Comparison of ENCODE assay signal across 7 mouse cellular contexts in the genomic region with DNA sequence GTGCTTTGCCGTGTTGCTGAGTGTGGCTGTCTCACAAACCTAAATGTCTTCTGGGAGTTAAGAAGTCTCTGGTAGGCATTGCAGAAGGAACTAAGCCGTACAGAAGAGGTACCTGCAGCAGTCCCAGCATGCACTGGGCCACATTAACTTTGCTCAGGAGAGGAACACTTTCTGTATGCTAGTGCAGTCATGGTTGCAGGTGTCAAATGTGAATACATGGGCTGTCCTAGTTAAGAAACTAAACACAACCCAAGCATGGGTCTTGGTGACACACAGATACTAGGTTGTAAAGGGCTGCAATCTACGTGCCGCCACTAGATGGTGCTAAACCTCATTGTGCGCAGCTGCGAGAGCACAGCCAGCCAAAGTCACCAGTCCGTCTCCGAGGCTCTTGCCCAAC. TPM values are rescaled to one million over a fixed set of nuclear protein-coding genes. Genes with fewer than 3 reads are reported as not detected.
DNase-seq lines count a peak whose midpoint lies in the region; ATAC-seq and TF ChIP-seq lines count a peak whose summit lies in the region.

No protein-coding gene starts in this region.

- ATAC-seq in CD4-positive, CD25-positive, alpha-beta regulatory T cell, adult 4 months, result peak; percentile 76
- peak; percentile 26; the same call in 1 of the 2 replicates for ATAC-seq in forebrain, embryonic 16.5 days
- ATAC-seq in lung, embryonic 14.5 days (ENCODE audit: insufficient read depth), result no peak

- no peak overlapping the region for H3K4me3 ChIP-seq in forebrain, embryonic 16.5 days (replicated peaks; ENCODE audit: low read length)
- no peak overlapping the region for H3K4me3 ChIP-seq in lung, embryonic 14.5 days (ENCODE audit: low read depth, low read length)

- H3K27me3 ChIP-seq in forebrain, embryonic 16.5 days (replicated peaks; ENCODE audit: control insufficient read depth, insufficient read depth, low read length), result no peaks in the 10 kb centered on the region
- no peaks in the 10 kb centered on the region for H3K27me3 ChIP-seq in lung, embryonic 14.5 days (ENCODE audit: insufficient read depth, low read length)

- H3K9me3 ChIP-seq in forebrain, embryonic 16.5 days (ENCODE audit: control insufficient read depth, low read length), result no peaks in the 10 kb centered on the region
- no peaks in the 10 kb centered on the region for H3K9me3 ChIP-seq in lung, embryonic 14.5 days (ENCODE audit: low read depth, low read length)

- no peaks in the 10 kb centered on the region for H3K4me1 ChIP-seq in forebrain, embryonic 16.5 days (replicated peaks; ENCODE audit: control insufficient read depth, insufficient read depth, low read length)
- H3K4me1 ChIP-seq in lung, embryonic 14.5 days (ENCODE audit: insufficient read depth), result no peaks in the 10 kb centered on the region

- peaks cover 14% of the 10 kb centered on the region for H3K36me3 ChIP-seq in forebrain, embryonic 16.5 days (ENCODE audit: control insufficient read depth, insufficient read depth)
- peaks cover 24% of the 10 kb centered on the region for H3K36me3 ChIP-seq in lung, embryonic 14.5 days (ENCODE audit: insufficient read depth)

- peak; percentile 69 for DNase-seq in layer of hippocampus, adult 11-12 months (ENCODE audit: low spot score)
- no peak for DNase-seq in layer of hippocampus, adult 9-10 months (ENCODE audit: low spot score)
- peak; percentile 68 to 74 for DNase-seq in B cell, adult 2 months
- no peak for DNase-seq in lung, embryonic 14.5 days
- peak; percentile 75 for DNase-seq in thymus, postnatal 4 days

- H3K4me2 ChIP-seq in forebrain, embryonic 16.5 days (ENCODE audit: low read length), result no peak overlapping the region
- no peak overlapping the region for H3K4me2 ChIP-seq in lung, embryonic 14.5 days

- 94% methylated on average over 6 of the region's 8 CpGs for WGBS in forebrain, embryonic 16.5 days
- 83% methylated on average over 6 of the region's 8 CpGs for WGBS in lung, embryonic 14.5 days

- no peak overlapping the region for H3K9ac ChIP-seq in forebrain, embryonic 16.5 days (replicated peaks; ENCODE audit: low read depth, low read length)
- H3K9ac ChIP-seq in lung, embryonic 14.5 days, result no peak overlapping the region

- peak; percentile 31; the same call in 1 of the 2 replicates for TF ChIP-seq CTCF in lung, embryonic 14.5 days (IDR thresholded peaks at IDR 0.05; ENCODE audit: low read depth)

- H3K27ac ChIP-seq in forebrain, embryonic 16.5 days (ENCODE audit: low read length), result no peak overlapping the region
- H3K27ac ChIP-seq in lung, embryonic 14.5 days (ENCODE audit: low read depth), result no peak overlapping the region

RNA-seq across cellular contexts. Expression of a gene that starts 13.1 kb away (rescaled TPM):
- polyA plus RNA-seq in CD4-positive, CD25-positive, alpha-beta regulatory T cell, adult 4 months (2017; shearing (Covaris generic)), result 1 to 10 TPM; 4.9 to 5.1 TPM
- polyA plus RNA-seq in forebrain, embryonic 16.5 days (2015; fragmentation: Nextera tagmentation; extraction: Ambion mirVana), result 16.5 and 17.3 TPM in 2 replicates
- 25.9 and 26.5 TPM in 2 replicates for polyA plus RNA-seq in lung, embryonic 14.5 days (2014; fragmentation: Nextera tagmentation; extraction: Ambion mirVana)

RNA-seq across cellular contexts. Expression of a gene that starts 48.7 kb away (rescaled TPM):
- not detected for polyA plus RNA-seq in CD4-positive, CD25-positive, alpha-beta regulatory T cell, adult 4 months (2017; shearing (Covaris generic))
- polyA plus RNA-seq in forebrain, embryonic 16.5 days (2015; fragmentation: Nextera tagmentation; extraction: Ambion mirVana), result 1.4 and 1.9 TPM in 2 replicates
- polyA plus RNA-seq in lung, embryonic 14.5 days (2014; fragmentation: Nextera tagmentation; extraction: Ambion mirVana), result 0.12 and 0.22 TPM in 2 replicates

Comparison
In these comparisons a context has a peak if more than half of its experiments do, and no peak if none do; other contexts are left out.
1. DNase-seq: peak in layer of hippocampus, adult 11-12 months (single experiment), B cell, adult 2 months (2 of 2) and thymus, postnatal 4 days (single experiment); none in layer of hippocampus, adult 9-10 months (single experiment) and lung, embryonic 14.5 days (single experiment).